Mouse (Mus musculus): ENCODE results near the gene Pwwp2b. TPM values are rescaled to one million over a fixed set of nuclear protein-coding genes. Genes with fewer than 3 reads are reported as not detected.

Gene Pwwp2b
- polyA plus RNA-seq, 1 experiment from 2014 or later = 9.4 TPM

GRCm38 (mm10) chr7:139265634-139266033, 17.4 kb downstream of the Pwwp2b start:
- Histone ChIP-seq H3K9ac (ENCODE audit: low read depth, low read length) (no peak overlapping the region), H3K4me2 (ENCODE audit: low read length) (no peak overlapping the region), H3K4me1 (replicated peaks; ENCODE audit: insufficient read depth, low read length) (peaks cover 8% of the 10 kb centered on the region; the same call in 1 of the 2 replicates), H3K36me3 (ENCODE audit: insufficient read depth, low read length) (0 out of 2 replicates have a peak, but pooled peaks cover 3% of the 10 kb centered on the region), H3K4me3 (replicated peaks; ENCODE audit: low read depth, low read length) (no peak overlapping the region), H3K27me3 (ENCODE audit: insufficient read depth, low read length) (no peaks in the 10 kb centered on the region), H3K27ac (no peak overlapping the region), H3K9me3 (replicated peaks; ENCODE audit: low read length) (no peaks in the 10 kb centered on the region)
- DNase-seq (ENCODE audit: low spot score) = no peak
- WGBS = 63% methylated on average over 6 of the region's 6 CpGs
- TF ChIP-seq CTCF (IDR thresholded peaks at IDR 0.05; ENCODE audit: low read depth) = no peak
- no peak for ATAC-seq (replicated peaks; ENCODE audit: low FRiP score, low read depth)

GRCm38 (mm10) chr7:139266431-139266830, 18.1 kb downstream of the Pwwp2b start:
- 74% methylated on average over 6 of the region's 6 CpGs for WGBS
- no peak for TF ChIP-seq CTCF (IDR thresholded peaks at IDR 0.05; ENCODE audit: low read depth)
- H3K4me1 ChIP-seq (replicated peaks; ENCODE audit: insufficient read depth, low read length) = peaks cover 8% of the 10 kb centered on the region; the same call in 1 of the 2 replicates
- no peak overlapping the region for H3K27ac ChIP-seq
- 0 out of 2 replicates have a peak, but pooled peaks cover 3% of the 10 kb centered on the region for H3K36me3 ChIP-seq (ENCODE audit: insufficient read depth, low read length)
- no peaks in the 10 kb centered on the region for H3K9me3 ChIP-seq (replicated peaks; ENCODE audit: low read length)
- DNase-seq (ENCODE audit: low spot score) (no peak), ATAC-seq (replicated peaks; ENCODE audit: low FRiP score, low read depth) (no peak)
- H3K27me3 ChIP-seq (ENCODE audit: insufficient read depth, low read length) = no peaks in the 10 kb centered on the region
- no peak overlapping the region for H3K9ac ChIP-seq (ENCODE audit: low read depth, low read length)
- H3K4me2 ChIP-seq (ENCODE audit: low read length) = no peak overlapping the region
- H3K4me3 ChIP-seq (replicated peaks; ENCODE audit: low read depth, low read length) = no peak overlapping the region

GRCm38 (mm10) chr7:139266886-139267870, 18.9 kb downstream of the Pwwp2b start:
- Histone ChIP-seq H3K36me3 (ENCODE audit: insufficient read depth, low read length) (0 out of 2 replicates have a peak, but pooled peaks cover 3% of the 10 kb centered on the region), H3K9ac (ENCODE audit: low read depth, low read length) (no peak overlapping the region), H3K27ac (peak overlapping the region; percentile 13; the same call in 1 of the 2 replicates), H3K4me1 (replicated peaks; ENCODE audit: insufficient read depth, low read length) (peaks cover 10% of the 10 kb centered on the region; the same call in 1 of the 2 replicates), H3K4me3 (replicated peaks; ENCODE audit: low read depth, low read length) (no peak overlapping the region), H3K4me2 (ENCODE audit: low read length) (no peak overlapping the region), H3K9me3 (replicated peaks; ENCODE audit: low read length) (no peaks in the 10 kb centered on the region), H3K27me3 (ENCODE audit: insufficient read depth, low read length) (no peaks in the 10 kb centered on the region)
- peak; percentile 22 for DNase-seq (ENCODE audit: low spot score)
- 49% methylated on average over 8 of the region's 8 CpGs for WGBS
- TF ChIP-seq CTCF (IDR thresholded peaks at IDR 0.05; ENCODE audit: low read depth) = no peak
- no peak for ATAC-seq (replicated peaks; ENCODE audit: low FRiP score, low read depth)

- ATAC-seq (replicated peaks; ENCODE audit: low FRiP score, low read depth) = no peak
- no peak for DNase-seq (ENCODE audit: low spot score)
Observed at GRCm38 (mm10) chr7:139270738-139271137, 22.5 kb downstream of the Pwwp2b start.

GRCm38 (mm10) chr7:139271871-139272270, 23.6 kb downstream of the Pwwp2b start:
- H3K4me1 ChIP-seq (replicated peaks; ENCODE audit: insufficient read depth, low read length) = peaks cover 24% of the 10 kb centered on the region
- DNase-seq (ENCODE audit: low spot score) = no peak
- ATAC-seq (replicated peaks; ENCODE audit: low FRiP score, low read depth) = no peak
- no peak overlapping the region for H3K4me2 ChIP-seq (ENCODE audit: low read length)
- no peaks in the 10 kb centered on the region for H3K27me3 ChIP-seq (ENCODE audit: insufficient read depth, low read length)
- no peak overlapping the region for H3K27ac ChIP-seq
- H3K36me3 ChIP-seq (ENCODE audit: insufficient read depth, low read length) = 0 out of 2 replicates have a peak, but pooled peaks cover 3% of the 10 kb centered on the region
- H3K9ac ChIP-seq (ENCODE audit: low read depth, low read length) = no peak overlapping the region
- H3K9me3 ChIP-seq (replicated peaks; ENCODE audit: low read length) = no peaks in the 10 kb centered on the region
- no peak for TF ChIP-seq CTCF (IDR thresholded peaks at IDR 0.05; ENCODE audit: low read depth)
- H3K4me3 ChIP-seq (replicated peaks; ENCODE audit: low read depth, low read length) = no peak overlapping the region
- WGBS = 58% methylated on average over 5 of the region's 5 CpGs

More at GRCm38 (mm10) chr7:139270738-139271137, 22.5 kb downstream of the Pwwp2b start:
- no peaks in the 10 kb centered on the region for H3K9me3 ChIP-seq (replicated peaks; ENCODE audit: low read length)
- H3K4me2 ChIP-seq (ENCODE audit: low read length) = no peak overlapping the region
- H3K9ac ChIP-seq (ENCODE audit: low read depth, low read length) = no peak overlapping the region
- no peak overlapping the region for H3K27ac ChIP-seq
- 0 out of 2 replicates have a peak, but pooled peaks cover 3% of the 10 kb centered on the region for H3K36me3 ChIP-seq (ENCODE audit: insufficient read depth, low read length)
- peaks cover 24% of the 10 kb centered on the region for H3K4me1 ChIP-seq (replicated peaks; ENCODE audit: insufficient read depth, low read length)
- no peak for TF ChIP-seq CTCF (IDR thresholded peaks at IDR 0.05; ENCODE audit: low read depth)
- no peaks in the 10 kb centered on the region for H3K27me3 ChIP-seq (ENCODE audit: insufficient read depth, low read length)
- no peak overlapping the region for H3K4me3 ChIP-seq (replicated peaks; ENCODE audit: low read depth, low read length)
- 42% methylated on average over 1 of the region's 1 CpGs for WGBS

GRCm38 (mm10) chr7:139272639-139273396, 24.5 kb downstream of the Pwwp2b start:
- peak; percentile 63 for DNase-seq (ENCODE audit: low spot score)
- peak overlapping the region; percentile 65 for H3K27ac ChIP-seq
- peaks cover 21% of the 10 kb centered on the region for H3K4me1 ChIP-seq (replicated peaks; ENCODE audit: insufficient read depth, low read length)
- H3K4me3 ChIP-seq (replicated peaks; ENCODE audit: low read depth, low read length) = no peak overlapping the region
- H3K27me3 ChIP-seq (ENCODE audit: insufficient read depth, low read length) = no peaks in the 10 kb centered on the region
- H3K9me3 ChIP-seq (replicated peaks; ENCODE audit: low read length) = no peaks in the 10 kb centered on the region
- peak; percentile 58; the same call in 1 of the 2 replicates for ATAC-seq (replicated peaks; ENCODE audit: low FRiP score, low read depth)
- H3K9ac ChIP-seq (ENCODE audit: low read depth, low read length) = no peak overlapping the region
- no peak for TF ChIP-seq CTCF (IDR thresholded peaks at IDR 0.05; ENCODE audit: low read depth)
- H3K36me3 ChIP-seq (ENCODE audit: insufficient read depth, low read length) = 0 out of 2 replicates have a peak, but pooled peaks cover 3% of the 10 kb centered on the region
- 32% methylated on average over 1 of the region's 1 CpGs for WGBS
- no peak overlapping the region for H3K4me2 ChIP-seq (ENCODE audit: low read length)

Measured in kidney, postnatal 0 days (tissue).